Mouse (Mus musculus) kidney, adult 8-10 months (tissue): ENCODE measurements at regions not wholly inside any gene's neighbourhood (a gene's known extent, or its start where the extent isn't known, plus 50 kb on each side); places are given as distances from the start of the nearest gene placed in this dataset.

Experiments
- DNase-seq, 2 experiments: peaks; one replicate each; pipeline ENCODE4 v3.0.0; 2022

DNA sequence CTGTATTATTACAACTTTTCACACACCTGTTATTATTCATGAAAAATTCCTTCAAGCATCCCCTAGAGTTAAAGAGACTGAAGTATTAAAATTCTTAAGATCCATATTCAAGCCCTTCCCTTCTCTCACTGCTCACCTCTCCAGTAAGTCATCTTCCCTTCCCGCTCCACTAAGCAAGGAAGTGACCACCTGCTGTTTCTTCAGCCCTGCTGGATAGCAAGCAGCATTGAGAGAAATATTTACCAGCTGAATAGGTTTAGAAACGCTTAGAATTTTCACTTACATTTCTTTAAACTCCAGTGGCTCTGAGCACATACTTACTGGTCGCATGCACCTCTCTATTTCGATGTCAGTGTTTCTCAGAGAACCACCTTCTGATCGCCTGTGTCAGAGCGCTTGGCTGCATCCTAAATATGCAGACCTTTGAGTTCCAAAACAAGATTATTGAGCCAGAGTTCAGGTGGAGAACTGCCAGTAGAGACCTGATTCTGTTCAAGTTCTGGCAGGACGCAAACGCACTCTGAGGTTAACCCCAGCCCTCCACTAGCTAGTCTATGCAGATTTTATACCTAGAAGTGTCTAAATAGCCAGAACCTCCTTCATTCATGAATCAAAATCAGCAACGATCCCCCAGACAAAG is 314.9 kb downstream of the Mllt3 start:
- peak; percentile 18 to 29 for DNase-seq

DNA sequence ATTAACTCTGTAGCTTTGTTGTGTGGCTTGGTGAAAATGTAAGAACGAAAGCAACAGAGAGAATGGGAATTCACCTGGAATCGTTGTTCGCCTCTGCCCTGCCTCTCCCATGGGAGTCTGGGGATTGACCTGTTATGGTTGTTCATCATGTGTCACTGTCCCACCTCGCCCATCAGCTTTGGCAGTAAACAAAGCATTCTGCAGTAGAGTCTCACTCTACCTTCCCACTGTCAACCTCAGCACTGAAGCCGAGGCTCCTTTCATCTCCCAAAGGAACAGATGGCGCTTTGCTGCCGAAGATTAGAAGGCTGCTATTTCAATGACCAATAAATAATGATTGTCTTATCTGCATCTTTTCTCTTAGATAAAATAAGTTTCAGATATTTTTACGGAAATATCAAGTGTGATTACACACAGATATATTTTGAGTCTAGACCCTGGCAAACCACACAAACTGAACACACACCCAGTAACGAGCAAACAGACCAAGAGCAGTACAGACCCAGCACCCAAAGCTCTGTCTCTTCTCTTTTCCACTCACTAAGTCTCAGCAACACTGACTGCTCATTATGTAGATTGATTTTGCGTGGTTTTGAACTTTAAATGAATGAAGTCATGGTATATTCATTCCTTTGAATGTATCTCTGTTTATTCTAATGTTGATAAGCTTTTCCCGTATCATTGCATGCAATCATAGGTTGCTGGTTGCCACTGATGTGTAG is 317.8 kb downstream of the Mllt3 start:
- DNase-seq, result no peak

- DNase-seq, result no peak
These were observed 320.5 kb downstream of the Mllt3 start for GRCm38 (mm10) chr4:87712691-87713090.

DNA sequence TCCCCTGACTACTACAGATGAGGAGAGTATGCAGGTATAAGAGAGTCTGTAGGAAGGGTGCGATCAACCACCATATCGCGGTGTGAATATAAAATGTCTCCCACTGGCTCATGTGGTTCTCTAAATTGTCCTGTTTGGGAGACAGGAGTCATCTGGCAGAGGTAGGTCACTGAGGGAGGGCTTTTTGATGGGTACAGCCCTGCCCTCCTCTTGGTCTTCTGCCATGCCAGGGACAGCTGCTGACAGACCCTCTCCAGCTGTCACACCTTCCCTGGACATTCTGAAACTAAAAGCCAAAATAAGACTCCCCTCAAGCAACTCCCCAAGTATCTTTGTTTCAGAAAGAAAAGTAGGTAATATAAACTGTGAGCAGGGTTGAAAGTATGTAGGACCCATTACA is 320.9 kb downstream of the Mllt3 start:
- no peak for DNase-seq

GRCm38 (mm10) chr4:87711185-87711827 is 321.9 kb downstream of the Mllt3 start:
- DNase-seq, result no peak

GRCm38 (mm10) chr4:87708981-87709645 is 324.1 kb downstream of the Mllt3 start:
- no peak for DNase-seq

- no peak for DNase-seq
These were observed 325.8 kb downstream of the Mllt3 start for GRCm38 (mm10) chr4:87707386-87707785.

DNA sequence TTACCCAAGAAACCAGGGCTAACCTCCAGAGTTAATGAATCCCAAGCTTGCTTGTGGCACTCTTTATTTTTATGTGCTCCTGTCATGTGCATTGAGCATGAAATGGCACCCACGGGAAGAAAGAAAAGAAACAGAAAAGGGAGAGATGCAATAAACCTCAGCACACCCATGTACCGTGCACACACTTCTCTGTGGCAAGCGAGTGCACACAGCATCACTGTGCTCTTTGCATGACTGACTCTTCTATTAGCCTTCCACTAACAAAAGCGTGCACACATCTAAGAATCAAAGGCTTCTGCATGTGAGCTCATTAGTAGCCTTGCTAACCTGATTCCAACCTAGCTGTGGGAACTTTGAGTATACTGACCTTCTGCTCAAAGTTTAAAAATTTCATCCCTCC is 330.3 kb downstream of the Mllt3 start:
- DNase-seq, result no peak

GRCm38 (mm10) chr4:87702290-87702689 is 330.9 kb downstream of the Mllt3 start:
- no peak for DNase-seq

DNA sequence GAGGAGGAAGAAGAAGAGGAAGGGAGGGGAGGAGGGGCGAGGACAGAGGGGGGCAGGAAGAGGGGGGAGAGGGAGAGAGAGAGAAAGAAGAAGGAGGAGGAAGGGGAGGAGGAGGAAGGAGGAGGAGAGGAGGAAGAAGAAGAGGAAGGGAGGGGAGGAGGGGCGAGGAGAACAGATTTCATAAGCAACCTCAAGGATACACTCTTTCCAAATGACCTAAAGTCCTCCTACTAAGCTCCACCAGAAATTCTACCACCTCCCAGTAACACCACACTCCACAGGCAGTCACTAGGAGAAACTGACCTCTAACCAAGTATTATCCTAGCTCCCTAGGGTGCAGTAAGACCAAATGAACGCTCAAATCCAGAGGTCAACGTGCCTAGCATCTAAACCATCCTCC is 332.1 kb downstream of the Mllt3 start:
- no peak for DNase-seq

DNA sequence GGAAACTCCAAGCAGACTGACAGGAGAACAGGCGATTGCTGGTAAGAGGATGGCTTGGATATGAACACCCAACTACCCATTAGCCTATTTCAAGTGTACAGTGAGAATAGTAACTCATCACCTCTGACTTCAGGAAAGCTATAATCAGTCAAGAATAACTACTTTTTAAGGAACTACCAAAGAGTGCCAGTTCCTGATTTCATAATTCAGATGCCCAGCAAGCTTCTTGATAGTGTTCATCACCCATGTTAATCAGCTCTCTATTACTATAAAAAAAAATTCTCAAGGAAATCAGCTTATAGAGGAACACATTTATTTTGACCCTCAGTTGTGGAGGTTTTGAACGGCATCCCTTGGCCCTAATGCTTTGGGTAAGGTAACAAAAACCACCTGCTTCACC is 332.7 kb downstream of the Mllt3 start:
- DNase-seq, result no peak

GRCm38 (mm10) chr4:87699586-87699985 is 333.6 kb downstream of the Mllt3 start:
- no peak for DNase-seq

DNA sequence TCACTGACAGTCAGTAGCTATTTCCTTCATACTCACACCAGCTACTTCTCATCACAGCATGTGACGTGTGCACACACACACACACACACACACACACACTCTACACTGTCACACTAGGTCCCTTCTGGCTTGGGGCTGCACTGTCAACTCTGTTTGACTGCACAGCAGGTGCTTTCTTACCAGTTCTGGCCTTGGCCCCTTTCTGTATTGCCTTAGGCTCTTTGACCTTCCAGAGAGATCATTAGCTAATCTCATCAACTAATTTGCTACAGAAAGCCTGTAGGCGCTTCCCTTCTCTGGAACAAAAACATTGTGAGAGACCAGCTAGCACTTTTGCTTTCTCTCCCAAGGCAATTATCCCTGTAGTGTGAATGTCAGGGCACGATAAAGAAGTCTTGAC is 334.4 kb downstream of the Mllt3 start:
- no peak for DNase-seq

GRCm38 (mm10) chr4:87696921-87697320 is 336.2 kb downstream of the Mllt3 start:
- no peak for DNase-seq

GRCm38 (mm10) chr4:87695811-87696210 is 337.4 kb downstream of the Mllt3 start:
- DNase-seq, result no peak

DNA sequence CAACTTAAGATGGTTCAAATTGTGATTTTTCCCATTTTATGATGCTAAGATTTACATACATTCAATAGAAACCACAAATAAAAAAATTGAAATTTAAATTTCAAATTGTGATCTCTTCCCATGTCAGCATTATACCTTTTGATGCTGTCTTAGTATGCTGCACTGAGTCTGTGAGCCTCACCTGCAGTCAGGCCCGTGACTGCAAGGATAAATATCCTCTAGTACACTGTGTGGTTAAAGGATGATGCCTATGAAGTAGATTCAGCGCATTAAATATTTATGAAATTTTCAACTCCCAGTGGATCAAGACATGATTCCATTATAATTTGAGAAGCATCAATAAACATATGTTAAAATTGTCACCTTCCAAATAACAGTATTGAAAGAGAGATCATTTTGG is 340.4 kb downstream of the Mllt3 start:
- no peak for DNase-seq

- no peak for DNase-seq
These were observed 348.2 kb downstream of the Mllt3 start for GRCm38 (mm10) chr4:87684952-87685351.

DNA sequence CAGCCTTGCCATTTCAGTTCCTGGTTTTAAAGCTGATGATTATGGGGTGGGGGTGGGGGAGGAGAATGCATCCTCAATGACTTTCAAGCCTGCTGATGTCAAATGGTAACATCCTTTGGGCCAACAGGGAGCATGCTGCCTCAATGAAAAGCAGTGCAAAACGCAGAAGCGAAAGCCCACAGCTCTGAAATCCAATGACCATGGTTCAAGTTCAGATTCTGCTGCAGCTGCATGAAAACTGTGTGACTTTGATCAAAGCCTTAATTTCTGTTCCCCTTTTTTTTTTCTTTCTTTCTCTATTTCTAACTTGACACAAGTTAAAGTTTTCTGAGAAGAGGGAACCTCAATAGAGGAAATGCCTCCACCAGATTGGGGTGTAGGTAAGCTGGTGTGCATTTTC is 350.4 kb downstream of the Mllt3 start:
- no peak for DNase-seq

DNA sequence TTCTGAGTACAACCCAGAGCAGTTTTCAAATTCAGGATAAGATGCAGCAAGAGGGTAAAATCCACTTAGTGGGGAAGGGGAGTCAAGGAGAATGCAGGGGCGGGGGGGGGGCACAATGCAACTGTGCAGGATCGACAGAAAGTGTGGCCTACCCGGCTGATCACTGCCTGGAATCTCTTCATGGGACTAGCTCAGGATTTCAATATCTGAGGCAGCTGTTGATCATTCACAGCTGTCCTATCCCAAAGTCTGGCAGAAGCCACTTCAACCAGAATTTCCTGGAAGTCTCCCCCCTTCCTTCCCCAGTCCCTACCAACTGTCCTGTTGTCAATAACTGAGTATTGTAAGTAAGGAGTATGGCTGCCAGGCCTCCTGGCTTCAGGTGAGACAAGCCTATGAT is 362.1 kb downstream of the Mllt3 start:
- DNase-seq, result no peak

DNA sequence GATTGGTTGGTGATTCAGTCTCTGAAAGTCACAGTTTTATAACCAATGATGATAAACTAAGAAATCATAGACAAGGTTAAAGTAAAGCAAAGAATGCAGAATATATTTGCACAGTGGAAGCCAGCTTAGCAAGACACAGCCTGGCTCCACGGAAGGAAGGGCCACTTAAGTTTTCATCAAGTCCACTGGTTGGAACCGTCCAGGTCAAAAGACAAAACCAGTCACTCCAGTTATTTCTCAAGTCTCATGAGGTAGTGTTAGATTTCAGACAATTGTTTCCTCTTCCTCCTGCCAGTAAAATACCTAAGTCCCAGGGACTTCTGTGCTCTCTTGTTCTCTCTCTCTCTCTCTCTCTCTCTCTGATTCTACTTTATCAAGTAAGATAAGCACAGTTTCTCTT is 363.0 kb downstream of the Mllt3 start:
- DNase-seq, result no peak

GRCm38 (mm10) chr4:87669480-87669879 is 363.7 kb downstream of the Mllt3 start:
- DNase-seq, result no peak

- no peak for DNase-seq
These were observed 364.9 kb downstream of the Mllt3 start for GRCm38 (mm10) chr4:87668314-87668713.

DNA sequence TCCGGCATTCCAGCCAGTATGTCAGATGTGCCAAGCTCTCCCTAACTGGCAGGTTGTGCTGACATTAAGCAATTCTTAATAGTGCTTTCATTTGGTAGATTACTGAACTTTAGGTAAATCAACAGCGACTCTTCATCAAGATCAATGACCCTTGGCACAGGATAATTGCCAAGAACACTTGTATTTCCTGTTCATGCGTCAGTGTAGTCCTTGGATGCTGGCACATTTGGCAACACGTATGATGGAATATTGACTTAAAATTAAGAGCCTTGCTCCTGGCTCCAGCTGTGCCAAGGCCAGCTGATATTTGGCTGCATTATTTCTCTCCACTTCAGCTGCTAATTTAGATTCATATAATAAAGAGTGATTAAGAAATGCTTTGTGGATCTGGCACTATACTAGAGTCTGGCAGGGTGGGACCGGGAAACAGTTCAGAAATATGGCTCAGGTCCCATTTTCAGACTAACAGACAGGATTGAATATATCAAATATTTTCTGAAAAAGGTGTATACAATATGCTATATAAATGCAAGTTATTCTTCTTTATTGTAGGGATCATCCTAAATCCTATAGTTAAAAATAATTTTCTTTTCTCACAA is 365.5 kb downstream of the Mllt3 start:
- DNase-seq, result no peak
